Mouse (Mus musculus): ENCODE results near the gene Zbtb16. TPM values are rescaled to one million over a fixed set of nuclear protein-coding genes. Genes with fewer than 3 reads are reported as not detected.

Zbtb16 gene
- total and polyA plus RNA-seq, 3 experiments: 0.04 to 0.72 TPM; not detected in 1

GRCm38 (mm10) chr9:48728731-48729123 lies 107.3 kb downstream of the Zbtb16 start:
- no peak overlapping the region for H3K4me3 ChIP-seq (ENCODE audit: control insufficient read depth in 1 of 2, insufficient read depth in 1 of 2, low read depth in 2 of 2, low read length in 2 of 2)
- H3K9ac ChIP-seq (ENCODE audit: control insufficient read depth, low read depth, low read length, poor library complexity, severe bottlenecking): no peak overlapping the region
- no peaks in the 10 kb centered on the region for H3K9me3 ChIP-seq (replicated peaks; ENCODE audit: insufficient read depth, low read length)
- no peak for DNase-seq (ENCODE audit: low read depth, low spot score)
- H3K27ac ChIP-seq (ENCODE audit: control insufficient read depth, low read depth, low read length): no peak overlapping the region
- no peaks in the 10 kb centered on the region for H3K27me3 ChIP-seq (ENCODE audit: control insufficient read depth in 1 of 2, insufficient read depth in 2 of 2, low read length in 2 of 2)
- no peaks in the 10 kb centered on the region for H3K79me2 ChIP-seq (ENCODE audit: control insufficient read depth, insufficient read depth, low read length, poor library complexity)
- no peak for TF ChIP-seq BHLHE40 (IDR thresholded peaks at IDR 0.05; ENCODE audit: borderline replicate concordance, low read depth, low read length)
- no peak for TF ChIP-seq MYC (IDR thresholded peaks at IDR 0.05; ENCODE audit: low read depth, low read length)
- TF ChIP-seq MXI1 (IDR thresholded peaks at IDR 0.05; ENCODE audit: low read depth, low read length): no peak
- TF ChIP-seq MAFK (IDR thresholded peaks at IDR 0.05; ENCODE audit: borderline replicate concordance, low read depth, low read length): no peak
- TF ChIP-seq MAZ (IDR thresholded peaks at IDR 0.05; ENCODE audit: low read depth, low read length): no peak
- no peak for TF ChIP-seq POLR2AphosphoS5 (IDR thresholded peaks at IDR 0.05; ENCODE audit: borderline replicate concordance, low read depth, low read length)
- TF ChIP-seq GATA1 (IDR thresholded peaks at IDR 0.05; ENCODE audit: low read depth, low read length): no peak
- TF ChIP-seq RAD21 (IDR thresholded peaks at IDR 0.05; ENCODE audit: low read depth, low read length): no peak
- H3K36me3 ChIP-seq (ENCODE audit: control insufficient read depth in 1 of 2, insufficient read depth in 2 of 2, low read length in 2 of 2): no peaks in the 10 kb centered on the region; a peak in 1 of 4 replicates
- H3K4me1 ChIP-seq (ENCODE audit: control insufficient read depth in 1 of 2, insufficient read depth in 2 of 2, low read length in 2 of 2): peaks cover 0 to 6% of the 10 kb centered on the region in 2 experiments; a peak in 1 of 4 replicates

- DNase-seq (ENCODE audit: low read depth, low spot score): no peak
- H3K4me3 ChIP-seq (ENCODE audit: control insufficient read depth in 1 of 2, insufficient read depth in 1 of 2, low read depth in 2 of 2, low read length in 2 of 2): no peak overlapping the region
- no peaks in the 10 kb centered on the region for H3K79me2 ChIP-seq (ENCODE audit: control insufficient read depth, insufficient read depth, low read length, poor library complexity)
- H3K27ac ChIP-seq (ENCODE audit: control insufficient read depth, low read depth, low read length): no peak overlapping the region
- peaks cover under 1 to 6% of the 10 kb centered on the region in 2 experiments; a peak in 3 of 4 replicates for H3K4me1 ChIP-seq (ENCODE audit: control insufficient read depth in 1 of 2, insufficient read depth in 2 of 2, low read length in 2 of 2)
- no peaks in the 10 kb centered on the region for H3K9me3 ChIP-seq (replicated peaks; ENCODE audit: insufficient read depth, low read length)
- no peak for TF ChIP-seq HCFC1 (IDR thresholded peaks at IDR 0.05; ENCODE audit: low read depth, low read length)
- no peak for TF ChIP-seq MAFK (IDR thresholded peaks at IDR 0.05; ENCODE audit: borderline replicate concordance, low read depth, low read length)
- no peak overlapping the region for H3K9ac ChIP-seq (ENCODE audit: control insufficient read depth, low read depth, low read length, poor library complexity, severe bottlenecking)
- H3K27me3 ChIP-seq (ENCODE audit: control insufficient read depth in 1 of 2, insufficient read depth in 2 of 2, low read length in 2 of 2): no peaks in the 10 kb centered on the region
- H3K36me3 ChIP-seq (ENCODE audit: control insufficient read depth in 1 of 2, insufficient read depth in 2 of 2, low read length in 2 of 2): peaks cover 0 to under 1% of the 10 kb centered on the region in 2 experiments; a peak in 2 of 4 replicates
These were observed 107.8 kb downstream of the Zbtb16 start for GRCm38 (mm10) chr9:48728083-48728730.

GRCm38 (mm10) chr9:48726341-48726740 lies 109.7 kb downstream of the Zbtb16 start:
- H3K27me3 ChIP-seq (ENCODE audit: control insufficient read depth in 1 of 2, insufficient read depth in 2 of 2, low read length in 2 of 2): no peaks in the 10 kb centered on the region
- no peaks in the 10 kb centered on the region for H3K79me2 ChIP-seq (ENCODE audit: control insufficient read depth, insufficient read depth, low read length, poor library complexity)
- peaks cover 7 to 15% of the 10 kb centered on the region in 2 experiments for H3K4me1 ChIP-seq (ENCODE audit: control insufficient read depth in 1 of 2, insufficient read depth in 2 of 2, low read length in 2 of 2)
- H3K4me3 ChIP-seq (ENCODE audit: control insufficient read depth in 1 of 2, insufficient read depth in 1 of 2, low read depth in 2 of 2, low read length in 2 of 2): no peak overlapping the region
- H3K36me3 ChIP-seq (ENCODE audit: control insufficient read depth in 1 of 2, insufficient read depth in 2 of 2, low read length in 2 of 2): peaks cover 0 to 7% of the 10 kb centered on the region in 2 experiments; a peak in 2 of 4 replicates
- no peaks in the 10 kb centered on the region for H3K9me3 ChIP-seq (replicated peaks; ENCODE audit: insufficient read depth, low read length)
- TF ChIP-seq MXI1 (IDR thresholded peaks at IDR 0.05; ENCODE audit: low read depth, low read length) (no peak), TAL1 (IDR thresholded peaks at IDR 0.05; ENCODE audit: low read length) (no peak), POLR2AphosphoS5 (IDR thresholded peaks at IDR 0.05; ENCODE audit: borderline replicate concordance, low read depth, low read length) (no peak), TBP (IDR thresholded peaks at IDR 0.05; ENCODE audit: low read depth, low read length) (no peak), USF2 (IDR thresholded peaks at IDR 0.05; ENCODE audit: borderline replicate concordance in 1 of 2, insufficient read depth in 1 of 2, low read depth in 1 of 2, low read length in 2 of 2) (no peak), MYB (IDR thresholded peaks at IDR 0.05; ENCODE audit: low read depth, low read length) (no peak), KAT2A (conservative IDR thresholded peaks at IDR 0.05; ENCODE audit: low read depth, low read length) (no peak)
- DNase-seq (ENCODE audit: low read depth, low spot score): no peak
- H3K9ac ChIP-seq (ENCODE audit: control insufficient read depth, low read depth, low read length, poor library complexity, severe bottlenecking): no peak overlapping the region
- no peak overlapping the region for H3K27ac ChIP-seq (ENCODE audit: control insufficient read depth, low read depth, low read length)
